Mouse (Mus musculus): ENCODE measurements around the gene Nodal.

GRCm38 (mm10) chr10:61400407-61400806 lies 17.4 kb upstream of the Nodal start:
- TF ChIP-seq CTCF (IDR thresholded peaks at IDR 0.05; ENCODE audit: control insufficient read depth, insufficient read depth, insufficient read length) (no peak), USF1 (IDR thresholded peaks at IDR 0.05; ENCODE audit: low read depth) (no peak), MYOD1 (IDR thresholded peaks at IDR 0.05; ENCODE audit: control insufficient read depth, insufficient read length, low read depth) (no peak), MAX (IDR thresholded peaks at IDR 0.05) (no peak), MYOG (IDR thresholded peaks at IDR 0.05; ENCODE audit: control insufficient read depth, extremely low read depth, insufficient read length) (no peak)

Data from C2C12 (cell line).